Mouse (Mus musculus) CD4-positive helper T cell, adult 2 months (primary cell): Measurements from ENCODE around the gene Rnf114.

Experiments used
- DNase-seq: peaks from one replicate; pipeline ENCODE4 v3.0.0-alpha.2; 2012; ENCODE audit warnings: low read depth, missing footprints, low spot score

Gene Rnf114

DNA sequence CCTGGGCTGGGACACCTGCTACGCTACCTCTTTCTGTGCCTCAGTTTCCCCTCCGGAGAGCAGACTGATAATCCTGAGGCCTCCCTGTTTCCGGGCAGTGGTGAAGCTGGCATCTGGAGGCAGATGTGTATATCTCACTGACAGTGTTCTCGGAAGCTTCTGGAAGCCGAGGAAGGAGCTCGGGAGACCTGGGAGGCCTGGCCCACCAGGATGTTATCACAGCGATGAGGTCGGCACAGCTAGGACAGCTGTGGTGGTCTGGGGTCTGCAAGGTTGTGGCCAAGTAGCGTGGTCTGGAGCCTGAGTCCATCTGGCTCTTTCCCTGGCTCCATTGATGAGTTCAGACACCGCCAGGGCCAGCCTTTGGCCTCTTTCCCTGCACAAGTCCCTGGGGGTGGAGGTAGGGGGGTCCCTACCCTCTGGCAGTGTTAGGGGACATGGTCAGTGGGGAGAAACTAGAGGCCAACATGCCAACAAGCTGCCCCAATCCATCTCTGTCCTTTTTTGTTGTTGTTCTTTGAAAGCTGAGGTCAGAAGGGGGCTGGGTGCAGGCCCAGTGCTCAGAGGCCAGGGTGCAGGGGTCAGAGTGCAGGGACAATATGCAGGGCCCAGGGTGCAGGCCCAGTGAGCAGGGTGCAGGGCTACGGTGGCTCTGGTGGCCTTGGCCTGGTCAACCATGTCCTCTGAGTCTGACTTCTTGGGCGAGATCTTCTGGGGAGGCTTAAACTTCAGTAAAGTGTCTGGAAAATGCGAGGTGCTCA, 72.3 kb downstream of the Rnf114 start:
- no peak for DNase-seq

DNA sequence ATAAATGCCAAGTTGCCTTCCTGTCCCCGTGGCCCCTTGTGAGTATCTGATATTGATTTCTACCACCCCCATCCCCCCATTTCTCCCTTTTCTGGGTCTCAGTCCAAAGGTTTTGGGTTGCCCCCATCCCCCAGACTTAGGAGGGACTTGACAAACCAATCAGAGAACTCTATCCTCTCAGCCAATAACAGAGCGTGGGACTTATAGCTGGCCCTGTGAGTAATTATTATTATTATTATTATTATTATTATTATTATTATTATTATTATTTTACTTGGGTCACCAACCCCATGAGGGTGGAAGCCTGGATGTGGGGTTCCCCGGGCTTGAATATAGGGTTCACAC, 72.8 kb downstream of the Rnf114 start:
- DNase-seq = no peak

DNA sequence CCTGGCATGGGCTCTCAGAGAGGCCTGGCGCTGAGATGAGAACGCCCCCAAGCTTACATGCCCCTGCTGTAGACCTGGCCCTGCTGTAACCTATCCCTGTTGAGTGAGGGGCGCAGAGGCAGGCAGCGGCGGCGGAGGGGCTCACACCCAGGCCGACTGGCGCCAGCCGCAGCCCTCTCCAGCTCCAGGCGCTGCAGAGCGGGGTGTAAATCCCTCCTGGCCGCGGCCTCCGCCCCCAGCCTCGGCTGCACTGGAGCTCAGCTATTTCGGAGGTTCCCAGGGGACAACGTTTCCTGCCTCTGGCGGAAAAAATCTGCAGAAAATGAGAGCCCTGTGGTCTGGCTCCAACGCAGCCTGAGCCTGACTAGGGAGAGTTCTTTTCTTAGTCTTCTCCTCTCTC, 73.2 kb downstream of the Rnf114 start:
- no peak for DNase-seq
